Mouse (Mus musculus) layer of hippocampus, postnatal 10 days (tissue): Measurements from ENCODE around the gene Cxcl16. TPM values are rescaled to one million over a fixed set of nuclear protein-coding genes. Genes with fewer than 3 reads are reported as not detected.
A peak's percentile ranks its signal among the peaks of the same experiment; 100 is the strongest.
"Not testable (repeated sequence)": the region's sequence is repeated elsewhere in the genome, so short reads cannot be mapped to it uniquely, and the experiment has no call there.

Source experiments
- DNase-seq, 2 experiments: peaks; one replicate each; pipeline ENCODE4 v3.0.0; 2021; ENCODE audit warnings: low spot score in 2 of 2
- long read RNA-seq: library from polyadenylated mRNA; stranded (forward); transcript quantifications from one replicate; pipeline ENCODE4 v2.0.0, GENCODE M21; 2023
- total RNA-seq, 2 experiments: library from RNA; stranded (reverse); gene quantifications; 2 replicates each; pipeline ENCODE4 v1.2.3; 2021

Cxcl16 gene
- total RNA-seq: under 1 TPM; 0.42 to 0.69 TPM
- long read RNA-seq, partial matches to known transcripts: 0 of 2 reads
- long read RNA-seq, other reads (novel, unspliced or antisense): 0 of 2 reads

DNA sequence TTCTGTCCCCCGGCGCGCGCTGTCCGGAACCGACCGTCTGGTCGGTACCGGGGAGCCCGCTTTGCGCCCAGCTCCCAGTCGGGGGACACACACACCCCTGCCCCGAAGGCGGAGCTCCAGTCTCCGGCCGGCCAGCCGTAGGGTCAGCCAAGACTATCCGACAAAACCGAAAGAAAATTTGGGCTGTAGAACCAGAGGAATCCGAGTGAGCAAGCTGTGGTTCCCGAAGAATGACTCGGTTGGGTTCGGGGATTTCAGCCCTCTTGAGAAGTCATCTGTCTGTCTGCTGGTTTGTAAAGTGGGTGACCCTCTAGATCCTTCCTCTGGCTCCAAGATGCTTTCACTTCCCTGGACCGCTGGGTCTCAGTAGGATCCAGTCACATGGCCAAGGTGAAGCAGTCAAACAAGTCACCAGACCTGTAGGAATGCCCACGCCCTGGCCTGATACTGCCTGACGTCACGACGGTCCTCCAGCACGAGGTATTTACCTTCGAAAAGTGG is at the start of gene Cxcl16:
Cxcl16 (minus strand) TSS at position 384 of the 501 bp plus-strand sequence.
- DNase-seq: peak in 1 of 2 experiments; percentile 23

DNA sequence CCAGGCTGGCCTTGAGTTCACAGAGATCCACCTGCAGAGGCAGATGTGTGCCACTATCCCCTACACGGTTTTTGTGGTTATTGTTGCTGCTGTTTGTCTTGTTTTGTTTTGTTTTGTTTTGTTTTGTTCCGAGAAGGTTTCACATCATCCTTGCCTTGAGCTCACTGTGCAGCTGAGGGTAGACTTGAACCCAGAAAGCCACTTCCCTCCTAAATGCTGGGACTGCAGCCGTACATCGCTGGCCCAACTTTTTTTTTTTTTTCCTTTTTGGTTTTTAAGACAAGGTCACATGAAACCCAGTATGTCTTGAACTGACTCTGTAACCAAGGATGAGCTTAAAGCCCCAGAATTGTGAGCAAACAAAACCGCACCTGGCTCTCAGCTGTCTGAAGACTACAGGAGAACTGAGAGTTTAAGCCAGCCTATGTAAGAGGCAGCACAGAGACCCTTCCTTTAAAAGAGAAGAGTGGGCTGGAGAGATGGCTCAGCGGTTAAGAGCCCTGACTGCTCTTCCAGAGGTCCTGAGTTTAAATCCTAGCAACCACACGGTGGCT is 47.3 kb upstream of the Cxcl16 start:
- DNase-seq: no peak

DNA sequence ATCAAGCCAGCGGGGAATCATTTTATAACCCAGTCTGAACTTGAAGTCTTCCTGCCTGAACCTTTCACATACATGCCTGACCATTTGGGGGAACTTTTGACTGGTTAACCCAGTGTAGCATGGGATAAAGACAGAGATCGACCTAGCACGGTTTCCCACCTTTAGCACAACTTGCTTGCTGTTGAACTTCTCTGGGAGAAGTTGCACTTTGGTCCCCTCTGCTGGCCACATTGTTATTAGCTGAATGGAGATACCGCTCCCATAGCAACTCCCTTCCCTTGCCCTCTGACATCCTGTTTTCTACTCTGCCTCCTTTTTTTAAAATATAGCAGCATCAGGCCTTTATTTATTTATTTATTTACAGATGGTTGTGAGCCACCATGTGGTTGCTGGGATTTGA is 46.6 kb upstream of the Cxcl16 start:
- DNase-seq: peak; percentile 70 to 77

DNA sequence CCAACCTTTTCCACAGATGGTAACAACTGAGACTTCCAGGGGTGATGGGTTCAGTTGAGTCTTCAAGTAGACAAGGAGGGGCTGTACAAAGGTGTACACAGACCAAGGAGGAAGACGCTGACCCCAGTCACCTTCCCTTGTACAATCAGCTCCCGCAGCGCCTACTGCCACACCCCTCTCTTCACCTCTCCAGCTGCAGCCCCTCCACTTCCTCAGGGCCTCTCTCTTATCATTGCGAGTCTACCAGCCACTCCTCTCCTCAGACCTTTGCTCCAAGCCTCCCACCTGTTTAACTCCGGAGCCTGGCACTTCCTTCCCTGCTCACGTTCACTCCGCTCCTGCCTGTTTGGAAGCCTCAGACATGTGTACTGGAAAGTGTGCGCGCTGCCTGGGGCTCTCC is 45.2 kb upstream of the Cxcl16 start, which contains the start of gene Tm4sf5:
Tm4sf5 (plus strand) TSS at position 275 of the 400 bp plus-strand sequence.
- DNase-seq: no peak

GRCm38 (mm10) chr11:70502018-70502417 is 42.2 kb upstream of the Cxcl16 start:
- no peak for DNase-seq

DNA sequence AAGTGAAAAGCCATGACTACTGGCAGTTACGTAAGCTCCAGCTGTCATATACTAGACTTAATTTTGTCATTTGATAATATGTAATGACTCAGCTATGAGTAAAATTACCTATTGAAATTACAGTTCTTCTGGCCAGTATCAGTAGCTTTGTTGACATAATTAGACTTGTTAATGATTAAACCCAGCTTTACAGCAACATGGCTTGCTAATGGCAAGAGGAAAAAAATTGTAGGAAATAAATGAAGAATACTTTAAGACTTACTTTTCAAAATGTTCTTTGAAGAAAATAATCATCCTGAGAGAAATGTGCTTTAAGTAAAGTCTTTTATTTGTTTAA is 40.7 kb upstream of the Cxcl16 start:
- no peak for DNase-seq

DNA sequence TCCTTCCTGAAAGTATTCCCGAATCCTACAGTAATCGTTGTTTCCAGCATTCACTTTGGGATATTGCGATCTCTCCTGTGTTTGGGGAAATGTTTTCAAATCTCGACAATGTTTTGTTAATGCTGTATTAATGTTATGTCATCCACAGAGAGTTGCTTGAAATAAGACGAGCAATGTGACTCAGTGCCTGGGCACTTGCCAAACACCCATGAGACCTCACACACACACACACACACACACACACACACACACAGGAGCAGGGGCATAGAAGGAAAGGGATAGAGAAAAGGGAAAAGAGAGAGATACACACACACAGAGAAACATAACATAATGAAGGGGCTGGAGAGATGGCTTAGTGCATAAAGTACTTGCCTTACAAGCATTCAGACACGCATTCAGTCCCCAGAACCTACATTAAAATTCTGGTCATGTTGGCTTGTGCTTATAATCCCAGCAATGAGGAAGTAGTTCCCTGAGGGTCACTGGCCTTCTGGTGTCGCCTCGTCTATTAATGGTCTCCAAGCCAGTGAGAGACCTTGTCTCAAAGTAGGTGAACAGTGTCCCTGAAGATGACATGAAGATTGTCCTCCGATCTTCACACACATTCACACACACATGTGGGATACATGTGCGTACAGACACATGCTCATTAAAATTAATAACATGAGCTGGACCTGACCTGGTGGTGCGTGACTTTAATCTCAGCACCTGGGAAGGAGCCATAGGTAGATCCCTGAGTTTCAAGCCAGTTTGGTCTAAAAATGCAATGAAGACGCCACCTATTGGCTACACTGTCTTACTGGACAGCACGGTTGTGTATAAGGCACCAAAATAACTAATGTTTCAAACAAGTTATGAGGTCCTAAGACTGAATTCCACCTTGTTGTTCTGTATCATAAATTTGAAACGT is 40.0 kb upstream of the Cxcl16 start:
- DNase-seq: no peak

DNA sequence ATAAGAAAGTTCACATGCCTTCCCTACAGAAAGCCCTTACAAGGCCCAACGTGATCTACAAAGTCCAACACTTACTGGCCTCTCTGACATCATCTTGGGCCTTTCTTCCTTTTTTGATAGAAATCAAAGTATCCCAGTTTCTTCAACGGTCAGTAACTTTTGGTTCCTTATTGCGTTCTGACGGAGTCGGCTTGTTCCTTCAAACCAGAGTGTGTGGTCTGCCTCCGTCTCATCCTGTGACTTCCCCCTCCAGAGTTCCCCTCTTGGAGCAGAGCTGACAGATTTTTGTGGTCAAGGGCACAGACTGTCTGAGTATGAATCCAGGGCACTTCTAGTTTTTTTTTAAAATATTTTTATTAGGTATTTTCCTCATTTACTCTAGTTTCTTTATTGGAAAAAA is 29.9 kb upstream of the Cxcl16 start:
- DNase-seq: no peak

- DNase-seq: no peak
Observed at GRCm38 (mm10) chr11:70489138-70489537, 29.4 kb upstream of the Cxcl16 start.

DNA sequence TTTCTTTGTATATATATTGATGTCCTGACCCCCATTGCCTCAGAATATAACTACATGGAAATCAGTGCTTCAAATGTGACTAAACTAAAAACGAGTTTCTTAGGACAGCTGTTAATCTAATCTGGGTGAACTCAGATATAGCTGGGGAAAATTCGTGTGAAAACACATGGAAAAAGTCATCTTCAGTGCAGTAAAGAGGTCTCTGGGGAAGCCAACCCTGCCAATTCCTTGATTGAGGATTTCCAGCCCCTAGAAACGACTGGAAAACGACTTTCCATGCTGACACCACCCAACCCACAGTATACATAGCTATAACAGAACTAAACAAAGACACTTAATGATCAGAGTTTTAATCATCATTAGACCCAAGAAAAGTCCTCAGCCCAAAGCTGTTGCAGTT is 28.0 kb upstream of the Cxcl16 start:
- DNase-seq: no peak

GRCm38 (mm10) chr11:70485498-70485897 is 25.7 kb upstream of the Cxcl16 start:
- no peak for DNase-seq

DNA sequence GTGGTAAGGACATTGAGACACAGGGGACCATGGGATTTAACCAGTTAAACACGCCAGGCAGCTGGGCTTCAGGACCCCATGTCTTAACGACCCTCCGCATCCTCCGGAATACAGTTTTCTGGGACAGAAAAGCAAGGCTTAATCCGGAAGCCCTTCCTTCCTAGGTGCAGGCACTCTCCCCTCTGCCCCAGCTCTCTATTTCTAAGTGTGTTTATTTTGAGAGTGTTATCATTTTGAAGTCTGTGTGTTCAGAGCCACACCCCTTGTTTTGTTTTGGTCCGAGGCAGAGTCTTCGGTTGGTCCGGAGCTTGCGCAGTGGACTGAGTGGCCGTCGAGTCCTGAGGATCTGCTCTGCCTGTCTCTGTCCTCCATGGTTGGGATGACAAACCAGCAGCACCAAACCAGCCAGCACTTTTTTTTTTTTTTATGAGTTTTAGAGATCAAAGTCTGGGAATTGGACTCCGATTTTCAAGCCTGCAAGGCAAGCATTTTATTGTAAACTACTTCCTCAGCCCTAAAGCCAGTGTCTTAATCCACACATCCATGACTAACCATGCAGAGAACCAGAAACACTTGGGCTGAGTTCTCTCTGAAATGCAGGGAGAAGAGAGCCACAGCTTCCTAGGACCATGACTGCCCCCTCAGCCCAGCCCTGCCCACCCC is 15.2 kb upstream of the Cxcl16 start:
- no peak for DNase-seq

DNA sequence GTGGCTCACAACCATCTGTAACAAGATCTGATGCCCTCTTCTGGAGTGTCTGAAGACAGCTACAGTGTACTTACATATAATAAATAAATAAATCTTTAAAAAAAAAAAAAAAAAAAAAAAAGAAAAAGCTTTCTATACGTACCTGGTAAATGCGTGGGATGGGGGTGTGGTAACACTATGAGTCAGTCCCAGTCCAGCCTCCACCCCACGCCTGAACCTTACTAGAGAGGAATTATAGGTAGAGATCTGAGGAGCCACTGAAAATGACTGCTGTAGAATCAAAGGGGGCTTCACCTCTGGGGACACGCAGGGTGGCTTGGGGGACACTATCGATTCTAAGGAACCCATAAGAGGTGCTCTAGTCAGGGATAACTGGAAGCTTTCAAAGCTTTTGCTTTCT is 13.5 kb upstream of the Cxcl16 start:
- DNase-seq: not testable (repeated sequence)

DNA sequence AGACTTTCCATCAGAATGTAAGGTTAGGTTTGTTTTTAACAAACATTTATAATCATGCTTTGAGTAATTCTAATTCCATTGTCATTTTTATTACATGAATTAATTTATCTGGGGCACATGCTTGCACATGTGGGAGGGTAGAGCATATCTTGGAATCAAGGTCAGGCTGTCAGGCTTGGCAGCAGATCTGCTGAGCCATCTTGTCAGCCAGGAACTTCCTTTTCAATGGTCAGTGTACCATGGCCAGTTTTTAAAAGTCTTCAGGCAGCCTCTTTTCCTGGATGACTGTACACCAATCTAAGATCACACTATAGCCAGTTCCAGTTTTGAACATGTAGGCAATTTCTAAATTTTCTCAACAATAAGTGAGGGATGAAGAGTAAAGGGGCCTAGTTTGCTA is 12.9 kb upstream of the Cxcl16 start:
- DNase-seq: no peak

DNA sequence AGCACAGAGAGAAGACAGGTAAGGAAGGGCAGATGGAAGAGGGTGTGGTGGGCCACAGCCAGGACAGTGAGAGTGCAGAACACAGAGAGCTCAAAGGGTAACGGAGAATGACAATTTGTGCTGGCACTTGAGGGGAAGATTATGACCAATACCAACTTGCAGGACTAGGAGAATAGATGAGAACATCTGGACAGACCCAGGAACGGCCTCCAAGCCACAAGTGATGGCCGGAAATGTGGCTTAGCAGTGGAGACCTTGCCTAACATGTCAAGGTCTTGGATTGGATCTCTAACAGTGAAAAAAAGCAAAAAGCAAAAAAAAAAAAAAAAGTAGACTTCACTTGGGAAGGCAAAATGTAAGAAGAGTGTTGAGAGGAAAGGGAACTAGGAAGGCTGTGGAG is 10.0 kb upstream of the Cxcl16 start:
- no peak for DNase-seq

DNA sequence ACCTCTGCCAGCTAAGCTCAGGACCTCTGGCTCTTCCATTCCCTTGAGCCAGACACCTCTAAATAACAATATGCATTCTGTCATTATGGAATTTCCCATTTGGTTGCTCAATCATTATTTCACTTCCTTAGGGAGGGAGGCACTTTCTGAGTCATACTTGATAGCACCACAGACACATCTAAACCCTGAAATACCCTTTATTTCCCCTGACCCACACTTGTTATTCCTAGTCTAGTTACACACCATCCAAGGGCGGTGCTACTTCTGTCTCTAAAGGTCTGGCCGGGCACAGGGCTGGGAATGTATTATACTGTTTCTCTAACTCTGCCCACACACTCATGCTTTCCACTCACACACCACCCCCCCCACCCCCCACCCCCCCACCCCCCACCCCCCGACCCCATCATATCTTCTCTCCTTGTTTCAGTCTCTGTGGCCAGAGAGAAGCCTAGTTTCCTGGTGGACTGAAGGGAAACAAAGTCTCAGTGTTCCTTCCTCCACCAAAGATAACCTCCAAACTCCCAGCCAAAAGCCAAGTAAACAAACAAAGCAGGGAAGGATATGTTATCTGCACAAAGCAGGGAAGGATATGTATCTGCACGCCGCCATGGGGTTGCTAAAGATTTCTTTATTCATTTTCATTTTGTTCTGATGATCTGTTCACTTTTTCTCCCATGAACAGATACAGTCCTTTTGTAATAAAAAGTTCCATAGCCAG is 8.3 kb upstream of the Cxcl16 start:
- DNase-seq: no peak

DNA sequence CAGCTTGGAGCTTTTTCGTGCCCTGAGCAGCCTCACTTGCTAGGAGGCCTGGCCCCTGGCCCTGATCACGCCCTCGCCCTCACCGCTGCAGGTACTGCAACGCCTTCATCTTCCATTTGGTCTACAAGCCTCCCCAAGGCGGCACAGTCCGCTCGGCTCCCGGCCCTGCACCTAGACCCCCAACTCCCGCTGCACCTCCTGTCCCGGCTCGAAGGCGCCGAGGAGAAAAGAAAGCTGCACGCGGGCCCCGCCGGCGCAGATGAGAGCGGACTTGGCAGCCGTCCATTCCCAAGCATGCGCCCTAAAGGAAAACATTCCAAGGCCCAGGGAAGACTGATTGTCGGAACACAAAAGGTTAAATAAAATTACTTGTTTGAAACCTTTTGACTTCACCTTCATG is 6.0 kb upstream of the Cxcl16 start:
- DNase-seq: peak in 1 of 2 experiments; percentile 36

- no peak for DNase-seq
Observed at GRCm38 (mm10) chr11:70465211-70465610, 5.4 kb upstream of the Cxcl16 start.

DNA sequence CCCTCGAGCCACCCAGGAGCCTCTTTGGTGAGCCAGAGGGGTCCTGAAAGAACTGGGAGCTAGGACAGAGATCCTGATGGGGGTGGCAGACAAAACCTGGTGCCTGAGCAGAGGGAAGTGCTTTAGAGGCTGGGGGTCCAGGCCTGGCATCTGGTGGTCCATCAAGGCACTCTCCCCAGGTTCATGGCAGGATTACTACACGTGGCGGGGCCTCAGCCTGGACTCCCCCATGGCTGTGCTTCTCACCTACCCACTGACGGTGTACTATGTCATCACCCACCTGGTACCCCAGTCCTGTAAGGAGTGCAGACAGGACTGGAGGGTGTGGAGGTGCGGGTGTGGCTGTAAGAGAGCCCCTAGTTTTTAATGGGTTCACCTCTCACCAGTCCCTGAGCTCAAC is 4.2 kb upstream of the Cxcl16 start:
- DNase-seq: no peak

DNA sequence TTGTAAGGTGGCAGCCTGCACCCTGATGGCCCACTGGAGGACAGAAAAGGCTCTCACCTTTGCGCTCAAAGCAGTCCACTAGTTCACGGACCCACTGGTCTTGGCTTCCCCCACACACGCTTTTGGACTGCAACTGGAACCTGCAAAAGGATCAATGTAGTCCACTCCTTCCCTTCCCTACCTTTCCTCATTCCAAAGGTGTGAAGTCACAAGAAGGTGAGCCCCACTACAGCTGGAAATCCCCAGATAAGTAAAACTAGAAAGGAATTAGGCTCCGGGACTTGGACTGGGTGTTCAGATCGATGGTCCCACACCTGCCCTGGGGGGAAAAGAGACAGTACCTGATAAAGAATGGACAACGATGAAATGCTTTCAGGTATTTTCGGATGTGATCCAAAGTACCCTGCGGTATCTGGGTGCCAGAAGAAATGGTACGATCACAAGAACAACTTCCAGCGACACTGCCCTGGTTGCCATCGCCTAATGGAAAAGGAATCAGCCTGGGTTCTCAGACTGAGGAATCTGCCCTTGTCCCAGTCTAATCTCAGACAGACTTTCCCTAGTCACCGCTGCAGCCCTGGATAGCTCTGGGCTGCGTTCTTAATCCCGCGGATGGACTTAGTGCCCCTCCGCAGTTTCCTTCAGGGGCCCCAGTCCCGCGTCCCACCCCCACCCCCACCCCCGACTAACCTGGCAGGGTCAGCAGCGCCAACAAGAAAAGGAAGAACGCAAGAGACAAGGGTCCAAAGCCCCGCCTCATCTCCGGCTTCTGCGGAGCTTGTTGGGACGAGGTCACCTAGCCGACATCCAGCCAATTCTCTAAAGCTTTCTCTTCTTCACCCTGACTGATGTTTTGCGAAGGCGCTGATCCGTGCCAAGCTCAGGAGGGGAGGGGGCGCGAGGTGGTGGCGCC is 840 bp downstream of the Cxcl16 start, which contains the start of gene Zmynd15:
Zmynd15 (plus strand) TSS at position 746 of the 913 bp plus-strand sequence.
- no peak for DNase-seq
